Mouse (Mus musculus) left cerebral cortex, postnatal 14 days (tissue): ENCODE measurements at regions not wholly inside any gene's neighbourhood (a gene's known extent, or its start where the extent isn't known, plus 50 kb on each side); places are given as distances from the start of the nearest gene placed in this dataset.

Source experiments
- DNase-seq, 2 experiments: peaks; one replicate each; pipeline ENCODE4 v3.0.0; 2021 to 2022; ENCODE audit warnings: low spot score in 2 of 2, mixed read lengths in 1 of 2
- intact Hi-C: fragments of 180-260 bp; cut with DNase I; formaldehyde crosslinking; loops from one replicate; pipeline ENCODE4 v1.15.1; 2025

DNA sequence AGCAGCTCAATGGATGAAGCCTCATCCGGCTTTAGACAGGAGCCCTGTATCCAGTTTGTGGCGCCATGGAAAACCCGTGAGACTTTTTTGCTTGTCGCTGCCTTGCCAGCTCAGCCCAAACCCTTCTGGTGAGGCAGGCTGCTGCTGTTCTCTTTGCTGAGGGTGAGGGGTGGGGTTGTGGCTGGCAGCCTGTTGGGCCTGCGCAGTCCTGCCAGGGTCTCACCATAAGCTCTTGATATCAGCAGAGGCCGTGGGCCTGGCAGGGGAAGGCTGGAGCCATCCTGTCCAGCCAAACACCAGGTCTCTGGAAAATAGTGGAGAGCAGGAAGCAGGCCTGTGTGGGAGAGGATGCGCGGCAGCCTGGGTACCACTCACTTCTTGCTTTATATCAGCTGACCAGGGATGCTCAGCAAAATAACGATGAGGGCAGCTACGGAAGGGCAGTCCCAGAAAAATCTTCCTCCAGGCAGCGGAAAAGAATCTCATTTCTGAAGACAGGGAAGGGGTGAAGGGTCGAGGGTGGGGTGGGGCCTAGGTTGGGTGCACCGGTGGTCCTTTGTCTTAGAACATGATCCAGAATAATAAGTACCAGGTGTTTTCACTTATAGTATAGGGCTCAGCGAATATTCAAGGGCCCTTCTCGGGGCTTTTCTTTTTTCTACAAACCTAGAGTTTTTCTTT lies 73.4 kb upstream of the Medag start:
- intact Hi-C loops, result loop anchor here (5.0 kb wide), 1 partner anchor 39 kb away; no protein-coding TSS in a partner anchor
- DNase-seq, result peak; percentile 57 to 64

DNA sequence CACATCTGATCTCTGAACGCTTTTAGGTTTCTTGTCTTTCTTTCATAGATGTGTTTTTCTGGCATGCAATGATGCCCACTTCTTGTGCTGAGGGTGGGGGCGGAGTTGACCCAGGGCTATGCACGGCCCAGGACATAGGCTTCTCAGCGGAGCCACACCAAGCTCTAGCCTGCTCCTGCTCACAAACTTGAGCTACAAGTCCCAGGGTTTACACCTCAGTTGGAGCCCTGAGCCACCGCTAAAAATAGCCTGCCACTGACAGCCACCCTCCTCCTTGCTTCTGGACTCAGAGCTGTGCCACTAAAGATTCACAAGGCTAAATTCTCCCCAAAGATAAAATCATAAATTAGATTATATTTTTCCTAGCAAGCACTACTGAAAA lies 72.9 kb upstream of the Medag start:
- intact Hi-C loops, result loop anchor here (5.0 kb wide), 1 partner anchor 39 kb away; no protein-coding TSS in a partner anchor
- DNase-seq, result no peak

DNA sequence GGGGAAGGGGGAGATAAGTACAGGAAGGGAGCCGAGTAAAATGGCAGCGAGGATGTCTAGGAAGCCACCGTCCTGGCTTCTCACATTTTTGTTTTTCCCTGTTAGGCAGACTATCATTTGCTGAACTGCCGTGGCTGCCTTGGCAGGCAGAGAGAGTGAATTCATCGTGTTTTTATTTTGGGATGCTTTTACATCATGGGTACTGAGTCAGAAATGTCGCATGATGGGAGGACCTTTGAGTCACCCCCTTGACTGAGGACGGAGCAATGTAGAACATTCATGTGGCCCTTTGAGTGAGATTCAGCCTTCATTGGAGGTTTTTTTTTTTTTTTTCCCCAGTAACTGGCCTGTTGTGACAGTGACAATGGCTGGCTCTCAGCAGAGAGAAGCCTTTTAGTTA lies 71.2 kb upstream of the Medag start:
- no peak for DNase-seq

DNA sequence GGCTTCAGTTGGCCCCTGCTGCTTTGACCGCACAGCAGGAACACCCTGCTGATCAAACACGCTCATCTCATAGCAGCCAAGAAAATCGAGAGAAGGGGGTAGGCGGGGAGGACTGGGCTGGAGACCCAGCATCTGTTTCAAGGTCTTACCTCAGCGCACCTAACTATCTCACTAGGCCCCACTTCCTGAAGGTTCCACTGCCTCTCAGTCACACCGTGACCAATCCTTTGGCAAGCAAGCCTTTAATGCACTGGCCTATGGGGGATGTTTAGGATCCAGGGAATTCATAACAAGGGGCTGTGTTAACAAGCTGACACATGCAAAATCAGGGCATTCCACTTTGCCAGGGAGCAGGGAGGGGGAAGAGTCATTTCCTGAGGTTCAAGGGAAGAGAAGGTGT lies 70.1 kb upstream of the Medag start:
- intact Hi-C loops, result no loop called here
- no peak for DNase-seq

More for the DNA sequence above, 71.2 kb upstream of the Medag start:
- intact Hi-C loops, result no loop called here

DNA sequence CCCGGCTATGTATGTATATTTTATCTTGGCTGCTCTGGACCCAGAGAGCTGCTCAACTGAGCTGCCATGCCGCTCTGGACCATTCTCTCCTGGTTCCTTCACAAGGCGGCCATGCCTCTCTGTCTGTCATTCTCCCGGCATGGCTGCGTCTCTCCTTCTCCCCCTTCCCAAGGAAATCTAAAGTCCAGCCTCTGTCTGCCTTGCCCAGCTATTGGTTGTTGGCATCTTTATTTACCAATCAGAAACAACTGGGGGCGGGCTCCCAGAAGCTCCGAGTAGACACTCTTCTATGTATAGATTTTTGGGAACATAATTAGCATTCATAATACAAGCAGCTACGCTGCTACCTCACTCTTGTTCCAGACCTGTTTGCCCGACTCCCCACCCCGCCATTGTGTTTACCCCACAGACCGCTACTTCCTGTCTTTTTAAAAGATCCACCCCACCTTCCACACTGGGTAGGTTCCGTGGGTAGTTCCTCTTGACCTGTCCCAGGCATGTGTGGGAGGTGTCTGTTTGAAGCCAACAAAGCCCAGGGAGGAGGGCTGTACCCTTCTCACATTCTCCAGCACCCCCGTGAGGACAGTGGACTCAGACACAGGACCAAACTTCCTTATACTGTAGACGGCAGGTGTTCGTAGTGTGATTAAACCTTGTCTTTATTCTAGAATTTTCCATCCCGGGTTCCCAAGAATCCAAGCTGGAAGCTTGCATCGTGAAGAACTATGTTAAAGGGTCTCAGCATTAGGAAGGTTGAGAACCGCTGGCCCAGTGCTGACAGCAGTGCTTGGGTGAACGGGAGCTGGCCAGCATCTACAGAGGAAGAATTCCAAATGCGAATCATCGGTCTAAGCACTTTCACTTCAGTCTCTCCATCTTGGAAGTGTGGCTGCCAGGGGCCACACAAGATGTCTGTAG lies 67.7 kb upstream of the Medag start:
- DNase-seq, result no peak
- intact Hi-C loops, result no loop called here

DNA sequence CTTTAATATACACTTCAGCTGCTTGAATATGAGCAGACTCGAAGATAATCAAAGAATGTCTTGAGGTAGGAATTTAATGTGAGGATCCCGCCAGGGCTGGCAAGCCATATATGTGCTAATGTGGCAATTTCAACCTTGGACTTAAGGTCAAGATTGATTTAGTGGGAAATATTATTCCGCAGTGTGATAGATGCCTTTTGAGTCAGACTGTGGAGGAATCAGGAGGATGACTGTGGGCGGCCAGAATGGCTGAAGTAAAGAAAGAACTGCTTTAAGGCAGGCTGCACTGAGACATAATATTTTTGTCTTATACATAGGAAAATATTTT lies 67.1 kb upstream of the Medag start:
- intact Hi-C loops, result no loop called here
- DNase-seq, result no peak

DNA sequence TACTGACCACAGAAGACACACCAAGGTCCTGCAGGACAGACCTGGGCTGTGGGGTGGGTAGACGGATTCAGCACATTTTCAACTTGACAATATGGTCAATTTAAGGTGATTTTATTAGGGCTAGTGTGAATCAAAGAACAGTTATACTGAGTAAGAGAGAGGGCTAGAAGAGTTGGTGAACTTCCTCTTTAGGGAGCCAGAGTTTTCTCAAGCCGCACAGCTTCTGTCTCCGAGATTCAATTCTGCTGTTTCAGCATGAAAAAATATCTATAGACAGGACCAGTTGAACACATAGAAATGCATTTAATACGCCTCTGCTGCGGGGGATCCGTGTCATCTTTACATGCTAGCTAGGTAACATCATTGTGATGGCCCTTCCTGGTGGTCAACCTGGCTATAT lies 66.4 kb upstream of the Medag start:
- intact Hi-C loops, result no loop called here
- DNase-seq, result no peak

DNA sequence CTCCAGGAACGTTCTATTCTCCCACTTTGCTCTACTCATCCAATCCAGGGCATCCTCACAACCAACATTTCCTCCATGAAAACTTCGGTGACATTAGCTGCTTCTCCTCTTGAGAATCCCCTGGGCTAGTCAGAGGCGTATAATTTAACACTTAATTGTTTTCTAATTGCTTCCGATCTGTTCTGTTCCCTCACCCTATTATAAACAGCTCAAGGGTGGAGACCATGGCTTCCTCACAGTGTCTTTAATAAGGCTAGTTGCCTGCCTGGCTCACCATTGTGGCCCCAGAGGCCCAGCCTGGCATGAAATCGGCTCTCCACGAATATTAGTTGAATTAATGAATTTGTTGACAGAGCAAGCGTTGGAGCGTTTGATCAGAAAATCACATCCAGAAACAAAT lies 61.9 kb upstream of the Medag start:
- no peak for DNase-seq
- intact Hi-C loops, result no loop called here

DNA sequence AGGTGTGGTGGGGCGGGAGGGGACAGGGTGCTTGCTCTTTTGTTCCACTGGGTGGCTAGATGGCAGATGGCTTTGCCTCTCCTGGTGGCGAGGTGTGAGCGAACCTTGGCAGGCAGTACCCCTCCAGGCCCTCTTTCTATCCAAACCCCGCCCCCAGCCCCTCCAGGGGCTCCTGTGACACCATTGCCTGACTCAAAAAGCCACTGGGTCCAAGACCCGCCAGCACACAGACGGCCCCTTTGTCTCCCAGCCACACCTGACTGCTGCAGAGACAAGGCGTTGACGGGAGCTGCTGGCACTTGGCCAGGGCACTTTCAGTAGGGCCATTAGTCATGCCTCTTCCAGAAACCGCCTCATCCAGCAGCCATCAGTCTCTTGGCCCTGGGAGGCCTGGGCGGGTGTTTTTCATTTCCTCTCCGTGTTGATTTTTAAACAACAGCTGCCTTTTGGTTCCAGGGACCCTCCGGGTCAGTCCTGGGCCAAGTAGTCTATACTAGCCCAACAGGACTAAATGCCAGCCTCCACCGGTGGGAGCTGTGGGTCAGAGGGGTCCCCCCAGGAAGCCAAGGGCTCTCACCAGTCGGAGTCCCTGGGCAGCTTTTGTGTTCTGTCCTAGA lies 58.4 kb upstream of the Medag start:
- intact Hi-C loops, result no loop called here
- no peak for DNase-seq

DNA sequence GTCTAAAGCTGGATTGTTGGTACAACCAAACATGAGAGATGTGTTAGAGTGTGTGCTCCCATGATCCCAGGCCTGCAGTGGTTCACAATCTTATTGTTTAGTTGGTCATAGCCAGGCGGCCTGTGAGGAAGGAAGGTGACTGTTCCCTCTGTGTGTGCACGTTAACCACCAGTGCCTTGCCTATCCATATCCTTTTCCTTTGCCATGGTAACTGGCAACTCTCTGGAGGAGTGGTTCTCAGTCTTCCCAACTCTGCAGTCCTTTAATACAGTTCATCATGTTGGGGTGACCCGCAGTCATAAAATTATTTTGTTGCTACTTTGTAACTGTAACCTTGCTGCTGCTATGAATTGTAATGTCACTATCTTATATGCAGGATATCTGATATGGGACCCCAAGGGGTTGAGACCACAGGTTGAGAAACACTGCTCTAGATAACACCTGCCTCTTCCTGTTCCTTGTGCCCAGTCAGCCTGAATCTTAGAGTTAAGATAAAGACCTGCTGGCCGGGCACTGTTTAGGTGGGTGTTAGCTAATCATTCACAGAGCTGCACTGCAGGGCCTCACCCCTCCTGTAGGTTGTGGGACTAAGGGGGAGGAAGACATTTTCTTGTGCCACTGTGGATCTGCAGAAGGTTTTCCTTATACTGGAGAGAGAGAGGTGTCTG lies 57.0 kb upstream of the Medag start:
- intact Hi-C loops, result no loop called here
- no peak for DNase-seq

DNA sequence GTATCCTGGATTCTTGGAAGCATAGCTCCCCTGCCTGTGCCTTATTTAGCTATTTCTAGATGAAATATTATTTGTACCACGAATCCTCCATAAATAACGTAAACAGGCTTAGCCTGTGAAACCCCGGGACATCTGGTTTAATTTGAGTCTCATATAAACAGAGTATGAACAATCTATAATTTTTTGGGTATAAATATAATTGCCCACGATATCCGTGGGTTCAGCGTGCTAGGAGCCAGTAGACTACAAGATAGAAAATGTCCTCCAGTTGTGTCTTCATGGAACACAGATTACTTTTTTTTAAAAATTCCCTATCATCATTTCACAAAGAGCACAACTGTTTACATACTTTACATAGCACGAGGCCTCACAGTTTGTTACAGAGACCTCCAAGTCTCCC lies 56.4 kb upstream of the Medag start:
- DNase-seq, result no peak
- intact Hi-C loops, result no loop called here

DNA sequence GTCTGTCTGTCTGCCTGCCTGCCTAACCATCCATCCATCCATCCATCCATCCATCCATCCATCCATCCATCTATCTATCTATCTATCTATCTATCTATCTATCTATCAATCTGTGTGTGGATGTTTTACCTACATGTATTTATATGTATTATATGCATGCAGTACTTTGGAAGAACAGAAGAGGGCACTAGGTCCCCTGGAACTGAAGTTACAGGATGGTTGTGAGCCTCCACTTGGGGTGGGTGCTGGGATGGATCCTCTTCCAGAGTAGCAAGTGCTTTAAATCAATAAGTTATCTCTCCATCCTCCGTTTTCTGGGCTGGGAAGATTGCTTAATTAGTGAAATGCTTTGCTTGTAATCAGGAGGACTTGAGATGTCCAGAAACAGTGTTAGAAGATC lies 54.6 kb upstream of the Medag start:
- intact Hi-C loops, result no loop called here
- no peak for DNase-seq
